Mouse (Mus musculus): ENCODE data around the gene Uchl5. TPM values are rescaled to one million over a fixed set of nuclear protein-coding genes. Genes with fewer than 3 reads are reported as not detected.

The Uchl5 gene
- 102 and 107 TPM in 2 replicates for polyA plus RNA-seq (2015; fragmentation: Nextera tagmentation; extraction: Ambion mirVana)

DNA sequence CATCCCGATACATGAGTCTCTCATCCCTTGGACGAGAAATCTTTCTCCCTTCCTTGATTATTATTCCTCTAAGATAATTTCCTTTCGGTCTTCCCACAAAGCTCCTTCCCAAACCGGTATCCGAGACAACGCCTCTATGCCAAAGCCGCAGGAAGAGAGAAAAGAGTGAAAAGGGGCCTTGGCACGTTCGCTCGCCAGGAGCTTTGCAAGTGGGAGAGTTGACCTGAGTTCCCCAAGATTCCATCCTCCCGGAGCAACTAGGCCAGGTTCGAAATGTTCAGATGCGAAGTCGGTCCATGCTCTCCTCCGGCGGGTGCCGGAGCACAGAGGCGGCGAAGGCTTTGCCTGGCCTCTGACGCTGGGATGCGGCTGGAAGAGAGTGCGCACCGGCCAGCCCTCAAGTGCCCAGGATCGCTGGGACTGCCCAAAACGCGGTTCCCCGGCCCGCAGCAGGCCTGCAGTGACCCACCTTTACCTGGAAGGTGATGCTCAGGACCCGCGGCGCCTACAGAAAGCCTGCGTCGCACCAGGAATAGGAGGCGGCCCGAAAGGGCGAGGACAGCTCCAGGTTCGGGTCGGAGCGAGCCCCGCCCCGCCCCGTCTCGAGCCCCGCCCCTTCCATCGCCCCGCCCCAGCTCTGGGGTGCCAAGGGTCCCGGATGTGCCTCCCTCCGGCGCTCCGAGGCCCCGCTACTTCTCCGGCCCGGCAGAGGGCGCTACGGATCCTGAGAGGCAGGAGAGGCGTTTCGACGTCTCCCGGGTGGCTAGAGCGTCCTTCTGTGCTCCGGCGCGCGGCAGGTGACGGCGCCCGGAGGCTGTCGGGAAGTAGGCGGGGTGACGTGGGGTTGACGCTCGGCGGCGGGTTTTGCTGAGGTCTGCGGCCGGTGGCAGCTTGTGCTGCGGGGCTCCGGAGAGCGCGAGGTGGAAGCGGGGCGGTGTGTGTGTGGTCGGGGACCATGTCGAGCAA is at the start of gene Uchl5, which contains the start of gene Trove2:
Gene Uchl5 (plus strand): TSS at position 827 of the 966 bp plus-strand sequence.
Gene Trove2 (minus strand): TSS at position 623 of the 966 bp plus-strand sequence.
- Histone ChIP-seq H3K4me3 (replicated peaks) (peak within 1 kb of the TSS; percentile 84), H3K9me3 (no peaks in the 10 kb centered on the region), H3K36me3 (no peaks in the 10 kb centered on the region), H3K27me3 (replicated peaks) (no peaks in the 10 kb centered on the region), H3K9ac (peak within 1 kb of the TSS; percentile 95), H3K4me2 (replicated peaks) (peak within 1 kb of the TSS; percentile 86), H3K27ac (peak within 1 kb of the TSS; percentile 79), H3K4me1 (replicated peaks) (no peaks in the 10 kb centered on the region)
- under 1% methylated on average over 84 of the region's 84 CpGs for WGBS
- ATAC-seq, result peak; percentile 97

DNA sequence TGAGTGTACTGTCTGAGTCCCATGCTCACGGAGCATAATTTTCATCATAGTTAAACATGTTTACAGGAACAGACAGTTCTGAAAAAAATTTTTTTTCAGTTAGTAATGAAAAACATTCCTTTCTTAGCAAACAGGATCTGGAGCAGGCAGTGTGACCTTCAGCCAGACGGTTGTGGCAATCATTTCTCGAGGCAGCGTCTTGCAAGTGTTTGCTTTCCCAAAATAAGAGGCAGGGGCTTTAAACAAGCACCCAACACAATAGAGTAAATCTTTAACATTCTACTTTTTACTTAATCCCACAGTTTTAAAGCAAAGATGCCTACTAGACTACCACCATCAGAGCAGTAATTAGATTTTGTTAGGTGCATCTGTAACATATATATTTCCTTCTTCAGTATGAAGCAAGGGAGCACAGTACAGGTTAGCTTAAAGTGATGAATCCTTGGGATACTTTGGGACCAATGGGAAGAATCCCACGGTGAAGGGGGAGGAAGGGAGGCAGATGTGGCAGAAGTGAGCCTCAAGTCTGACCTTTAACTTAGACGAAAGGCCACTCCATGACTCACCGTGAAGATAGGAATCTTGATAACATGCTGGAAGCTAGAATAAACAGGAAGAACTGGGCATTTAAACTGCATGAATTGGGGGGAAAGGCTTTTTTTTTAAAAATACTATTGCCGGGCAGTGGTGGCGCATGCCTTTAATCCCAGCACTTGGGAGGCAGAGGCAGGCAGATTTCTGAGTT is 49.2 kb upstream of the Uchl5 start:
- Histone ChIP-seq H3K27me3 (replicated peaks) (no peaks in the 10 kb centered on the region), H3K36me3 (no peaks in the 10 kb centered on the region), H3K4me3 (replicated peaks) (no peak overlapping the region), H3K27ac (no peak overlapping the region), H3K9ac (no peak overlapping the region), H3K4me1 (replicated peaks) (no peaks in the 10 kb centered on the region), H3K9me3 (no peaks in the 10 kb centered on the region), H3K4me2 (replicated peaks) (no peak overlapping the region)
- ATAC-seq, result peak; percentile 23; the same call in 1 of the 2 replicates
- 44% methylated on average over 9 of the region's 9 CpGs for WGBS

GRCm38 (mm10) chr1:143730899-143731298 is 46.2 kb upstream of the Uchl5 start:
- WGBS, result 68% methylated on average over 2 of the region's 2 CpGs

GRCm38 (mm10) chr1:143731691-143732090 is 45.4 kb upstream of the Uchl5 start:
- Histone ChIP-seq H3K9ac (no peak overlapping the region), H3K4me1 (replicated peaks) (no peaks in the 10 kb centered on the region), H3K9me3 (no peaks in the 10 kb centered on the region), H3K36me3 (no peaks in the 10 kb centered on the region), H3K27ac (no peak overlapping the region), H3K4me2 (replicated peaks) (no peak overlapping the region), H3K27me3 (replicated peaks) (no peaks in the 10 kb centered on the region), H3K4me3 (replicated peaks) (no peak overlapping the region)
- no peak for ATAC-seq
- 55% methylated on average over 4 of the region's 4 CpGs for WGBS

More at GRCm38 (mm10) chr1:143730899-143731298, 46.2 kb upstream of the Uchl5 start:
- no peak overlapping the region for H3K9ac ChIP-seq
- no peaks in the 10 kb centered on the region for H3K36me3 ChIP-seq
- H3K4me3 ChIP-seq (replicated peaks), result no peak overlapping the region
- no peaks in the 10 kb centered on the region for H3K4me1 ChIP-seq (replicated peaks)
- no peaks in the 10 kb centered on the region for H3K27me3 ChIP-seq (replicated peaks)
- H3K27ac ChIP-seq, result no peak overlapping the region
- ATAC-seq, result no peak
- no peak overlapping the region for H3K4me2 ChIP-seq (replicated peaks)
- H3K9me3 ChIP-seq, result no peaks in the 10 kb centered on the region

DNA sequence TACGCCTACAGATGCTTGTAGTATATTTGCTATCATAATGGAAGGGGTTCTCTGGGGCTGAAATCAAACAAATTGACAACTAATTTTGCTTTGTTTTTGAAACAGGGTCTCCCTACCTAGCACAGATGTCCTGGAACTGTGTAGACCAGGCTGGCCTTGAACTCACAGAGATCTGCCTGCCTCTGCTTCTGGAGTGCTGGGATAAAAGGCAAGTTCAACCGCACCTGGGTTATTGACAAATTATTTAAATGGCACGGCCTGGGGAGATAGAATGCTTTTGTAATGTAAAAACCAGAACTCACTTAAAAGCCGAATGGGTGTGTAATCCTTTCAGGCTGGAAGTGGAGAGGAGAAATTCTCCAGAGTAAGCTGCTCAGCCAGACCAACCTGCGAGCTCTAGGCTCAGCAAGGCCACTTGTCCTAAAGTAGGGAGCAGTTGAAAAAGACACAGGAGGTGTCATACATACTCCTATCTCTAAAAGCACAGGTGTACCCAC is 43.1 kb upstream of the Uchl5 start:
- Histone ChIP-seq H3K4me2 (replicated peaks) (no peak overlapping the region), H3K4me1 (replicated peaks) (no peaks in the 10 kb centered on the region), H3K4me3 (replicated peaks) (no peak overlapping the region), H3K36me3 (no peaks in the 10 kb centered on the region), H3K27ac (no peak overlapping the region), H3K9me3 (no peaks in the 10 kb centered on the region), H3K27me3 (replicated peaks) (no peaks in the 10 kb centered on the region), H3K9ac (no peak overlapping the region)
- no peak for ATAC-seq
- 80% methylated on average over 5 of the region's 5 CpGs for WGBS

DNA sequence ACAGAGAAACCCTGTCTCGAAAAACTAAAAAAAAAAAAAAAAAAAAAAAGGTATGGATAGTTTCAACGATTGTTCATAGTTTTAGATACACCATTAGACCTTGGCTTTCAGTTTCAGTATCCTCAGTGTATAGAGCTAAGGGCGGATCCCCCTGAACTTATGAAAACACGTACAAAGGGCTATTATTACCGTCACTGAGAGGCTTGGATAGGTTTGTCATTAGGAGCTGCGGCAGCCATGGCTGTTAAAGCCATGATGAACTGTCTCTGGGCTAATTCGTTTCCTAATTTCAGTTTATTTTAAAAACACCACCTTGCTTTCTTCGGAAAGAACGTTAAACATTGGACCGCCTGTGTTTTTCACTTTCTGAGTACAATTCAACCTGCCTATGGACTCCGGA is 38.3 kb upstream of the Uchl5 start:
- Histone ChIP-seq H3K27me3 (replicated peaks) (no peaks in the 10 kb centered on the region), H3K4me3 (replicated peaks) (peak overlapping the region; percentile 88), H3K4me1 (replicated peaks) (0 out of 2 replicates have a peak, but pooled peaks cover 2% of the 10 kb centered on the region), H3K4me2 (replicated peaks) (peak overlapping the region; percentile 82), H3K27ac (no peak overlapping the region), H3K9ac (peak overlapping the region; percentile 90), H3K36me3 (0 out of 2 replicates have a peak, but pooled peaks cover 5% of the 10 kb centered on the region), H3K9me3 (no peaks in the 10 kb centered on the region)
- WGBS, result 19% methylated on average over 11 of the region's 11 CpGs
- peak; percentile 57 for ATAC-seq

DNA sequence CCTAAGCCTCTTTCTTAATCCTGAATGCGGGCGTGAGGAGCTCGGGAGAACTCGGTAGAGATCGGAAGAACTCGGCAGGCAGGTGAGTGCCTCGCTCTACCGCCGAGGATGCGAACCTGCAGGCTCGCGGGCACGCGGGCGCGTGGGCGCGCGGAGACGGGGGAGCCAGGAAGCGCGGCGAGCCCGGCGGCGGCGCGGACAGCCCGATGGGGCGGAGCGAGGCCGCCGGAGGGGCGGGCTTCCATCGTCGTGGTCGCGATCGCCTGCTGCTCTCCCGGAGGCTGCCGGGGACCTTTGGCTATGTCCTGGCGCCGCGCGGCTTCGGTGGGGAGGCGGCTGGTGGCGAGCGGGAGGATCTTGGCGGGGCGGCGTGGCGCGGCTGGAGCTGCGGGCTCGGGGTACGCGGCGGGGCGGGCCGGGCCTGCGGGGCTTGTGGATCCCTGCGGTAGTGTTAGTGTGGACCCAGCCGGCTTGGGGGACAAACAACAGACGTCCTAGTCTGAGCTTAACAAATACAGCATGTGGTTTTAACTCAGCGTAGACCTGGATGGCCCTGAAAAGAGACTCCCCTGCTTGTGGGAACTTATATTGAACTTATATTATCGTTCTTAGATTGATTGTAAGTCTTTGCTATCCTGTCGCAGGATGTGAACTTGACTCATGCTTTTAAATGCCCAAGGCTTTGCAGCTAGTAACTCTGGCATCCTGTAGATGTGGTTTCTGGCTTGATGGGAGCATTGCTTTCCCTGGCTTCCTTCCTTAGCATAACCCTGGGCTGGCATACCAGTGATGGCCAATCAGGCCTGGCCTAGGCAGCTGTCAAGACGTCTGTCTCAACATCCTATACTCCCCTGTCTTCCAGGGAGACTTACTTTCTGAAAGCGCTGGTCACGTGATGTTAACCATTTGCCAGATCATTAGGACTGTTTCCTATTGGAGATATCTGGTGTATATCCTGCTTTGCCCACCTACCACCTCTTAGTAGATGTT is 37.4 kb upstream of the Uchl5 start:
- peak overlapping the region; percentile 83 for H3K27ac ChIP-seq
- 0 out of 2 replicates have a peak, but pooled peaks cover 2% of the 10 kb centered on the region for H3K4me1 ChIP-seq (replicated peaks)
- peak; percentile 97 for ATAC-seq
- peak overlapping the region; percentile 82 for H3K4me2 ChIP-seq (replicated peaks)
- H3K4me3 ChIP-seq (replicated peaks), result peak overlapping the region; percentile 88
- H3K27me3 ChIP-seq (replicated peaks), result no peaks in the 10 kb centered on the region
- peak overlapping the region; percentile 90 for H3K9ac ChIP-seq
- 0 out of 2 replicates have a peak, but pooled peaks cover 5% of the 10 kb centered on the region for H3K36me3 ChIP-seq
- no peaks in the 10 kb centered on the region for H3K9me3 ChIP-seq
- WGBS, result under 1% methylated on average over 62 of the region's 71 CpGs

DNA sequence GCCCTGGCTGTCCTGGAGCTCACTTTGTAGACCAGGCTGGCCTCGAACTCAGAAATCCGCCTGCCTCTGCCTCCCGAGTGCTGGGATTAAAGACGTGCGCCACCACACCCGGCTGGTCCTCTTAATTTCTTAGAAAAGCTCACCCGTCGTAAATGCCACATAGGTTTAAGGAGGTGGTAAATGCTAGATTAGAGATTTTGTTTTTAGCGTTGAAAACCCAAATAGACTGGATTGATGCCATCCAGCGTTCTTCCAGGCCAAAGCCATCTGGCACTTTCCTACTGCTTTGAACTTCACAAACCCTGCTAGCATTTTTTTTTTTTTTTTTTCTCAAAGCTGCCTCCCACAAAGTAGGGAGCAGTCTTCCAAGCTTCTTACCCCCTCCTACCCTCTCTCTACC is 36.5 kb upstream of the Uchl5 start:
- Histone ChIP-seq H3K36me3 (0 out of 2 replicates have a peak, but pooled peaks cover 5% of the 10 kb centered on the region), H3K4me2 (replicated peaks) (peak overlapping the region; percentile 82; the same call in 1 of the 2 replicates), H3K9me3 (no peaks in the 10 kb centered on the region), H3K4me3 (replicated peaks) (no peak overlapping the region; the same call in 1 of the 2 replicates), H3K4me1 (replicated peaks) (0 out of 2 replicates have a peak, but pooled peaks cover 2% of the 10 kb centered on the region), H3K27ac (no peak overlapping the region), H3K27me3 (replicated peaks) (no peaks in the 10 kb centered on the region), H3K9ac (no peak overlapping the region)
- 84% methylated on average over 10 of the region's 10 CpGs for WGBS
- no peak for ATAC-seq

DNA sequence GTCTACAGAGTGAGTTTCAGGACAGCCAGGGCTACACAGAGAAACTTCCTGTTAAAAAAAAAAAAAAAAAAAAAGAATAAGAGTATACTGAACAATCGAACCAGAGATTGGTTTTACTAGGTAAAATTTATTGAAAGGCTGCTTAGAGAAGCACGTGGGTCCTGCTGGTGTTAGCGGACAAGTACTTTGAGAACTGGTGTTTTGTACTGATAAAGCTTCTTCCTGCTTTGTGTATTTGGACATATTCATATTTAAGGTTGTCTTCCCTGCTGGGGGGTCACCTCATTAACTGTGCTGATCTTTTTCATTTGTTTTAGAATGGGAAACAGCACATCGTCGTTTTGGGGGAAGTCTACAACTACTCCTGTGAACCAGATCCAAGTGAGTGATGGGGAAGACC is 35.7 kb upstream of the Uchl5 start:
- WGBS, result 90% methylated on average over 5 of the region's 5 CpGs
- Histone ChIP-seq H3K9ac (no peak overlapping the region), H3K4me2 (replicated peaks) (no peak overlapping the region), H3K36me3 (0 out of 2 replicates have a peak, but pooled peaks cover 5% of the 10 kb centered on the region), H3K4me1 (replicated peaks) (0 out of 2 replicates have a peak, but pooled peaks cover 2% of the 10 kb centered on the region), H3K9me3 (no peaks in the 10 kb centered on the region), H3K27ac (no peak overlapping the region), H3K4me3 (replicated peaks) (no peak overlapping the region), H3K27me3 (replicated peaks) (no peaks in the 10 kb centered on the region)
- no peak for ATAC-seq

- Histone ChIP-seq H3K36me3 (0 out of 2 replicates have a peak, but pooled peaks cover 5% of the 10 kb centered on the region), H3K27ac (no peak overlapping the region), H3K4me1 (replicated peaks) (0 out of 2 replicates have a peak, but pooled peaks cover 2% of the 10 kb centered on the region), H3K27me3 (replicated peaks) (no peaks in the 10 kb centered on the region), H3K9ac (no peak overlapping the region), H3K4me3 (replicated peaks) (no peak overlapping the region), H3K9me3 (no peaks in the 10 kb centered on the region), H3K4me2 (replicated peaks) (no peak overlapping the region)
- WGBS, result 96% methylated on average over 6 of the region's 6 CpGs
- no peak for ATAC-seq
Measured at GRCm38 (mm10) chr1:143742186-143742585, 34.9 kb upstream of the Uchl5 start.

- Histone ChIP-seq H3K9me3 (no peaks in the 10 kb centered on the region), H3K4me3 (replicated peaks) (no peak overlapping the region), H3K27me3 (replicated peaks) (no peaks in the 10 kb centered on the region), H3K9ac (no peak overlapping the region), H3K27ac (no peak overlapping the region), H3K36me3 (0 out of 2 replicates have a peak, but pooled peaks cover 5% of the 10 kb centered on the region), H3K4me2 (replicated peaks) (no peak overlapping the region), H3K4me1 (replicated peaks) (no peaks in the 10 kb centered on the region)
- ATAC-seq, result no peak
- WGBS, result 92% methylated on average over 10 of the region's 10 CpGs
Measured at GRCm38 (mm10) chr1:143745871-143746270, 31.2 kb upstream of the Uchl5 start.
